Mouse (Mus musculus) kidney, postnatal 0 days (tissue): Measurements from ENCODE around the gene Dennd4b. TPM values are rescaled to one million over a fixed set of nuclear protein-coding genes. Genes with fewer than 3 reads are reported as not detected.

Source experiments
- ATAC-seq: fragments of 200-750 bp; cut with Nextera tagmentation; replicated peaks from 2 replicates; pipeline ENCODE4 v1.8.0; 2017; ENCODE audit warnings: low read depth, moderate number of reproducible peaks, moderate TSS enrichment, moderate library complexity; ENCODE audit not compliant: low FRiP score
- DNase-seq: peaks from one replicate; pipeline ENCODE4 v3.0.0-alpha.2; 2016; ENCODE audit warnings: low spot score
- H3K27ac ChIP-seq: fragments of 300-500 bp; sonication (generic); 2 replicates; pipeline ENCODE4 v1.5.1; 2014; ENCODE audit warnings: mild to moderate bottlenecking
- H3K27me3 ChIP-seq: fragments of 300-500 bp; sonication (generic); 2 replicates; pipeline ENCODE4 v1.6.1; 2014; ENCODE audit warnings: low read length, mixed read lengths; ENCODE audit not compliant: insufficient read depth
- H3K36me3 ChIP-seq: fragments of 300-500 bp; sonication (generic); 2 replicates; pipeline ENCODE4 v1.6.1; 2014; ENCODE audit warnings: low read length, mixed read lengths; ENCODE audit not compliant: insufficient read depth
- H3K4me1 ChIP-seq: fragments of 300-500 bp; sonication (generic); replicated peaks from 2 replicates; pipeline ENCODE4 v1.6.1; 2014; ENCODE audit warnings: antibody characterized with exemption, low read length, mixed read lengths; ENCODE audit not compliant: insufficient read depth
- H3K4me2 ChIP-seq: fragments of 300-500 bp; sonication (generic); 2 replicates; pipeline ENCODE4 v1.6.1; 2014; ENCODE audit warnings: mild to moderate bottlenecking, low read length, moderate library complexity, mixed read lengths
- H3K4me3 ChIP-seq: fragments of 300-500 bp; sonication (generic); replicated peaks from 2 replicates; pipeline ENCODE4 v1.5.1; 2014; ENCODE audit warnings: low read depth, low read length
- H3K9ac ChIP-seq: fragments of 300-500 bp; sonication (generic); 2 replicates; pipeline ENCODE4 v1.6.1; 2014; ENCODE audit warnings: low read depth, low read length
- H3K9me3 ChIP-seq: fragments of 300-500 bp; sonication (generic); replicated peaks from 2 replicates; pipeline ENCODE4 v1.6.1; 2016; ENCODE audit warnings: low read length, inconsistent platforms, mixed read lengths
- CTCF ChIP-seq: IDR thresholded peaks from 2 replicates; pipeline ENCODE4 v1.5.1; 2016; ENCODE audit warnings: antibody characterized with exemption, low read depth, mild to moderate bottlenecking, moderate library complexity
- WGBS: fragments of 180-500 bp; shearing (Covaris S2); extraction: QIAGEN DNeasy Blood & Tissue Kit; methylation state at CpG from one replicate; pipeline ENCODE4 v1.1.7; 2014; 5-methylcytosine and 5-hydroxymethylcytosine counted together
- polyA plus RNA-seq: library from polyadenylated mRNA; unstranded; fragments of >200 nt; fragmentation: Nextera tagmentation; extraction: Ambion mirVana; gene quantifications from 2 replicates; pipeline ENCODE4 v1.2.1, GENCODE M21; 2015

The Dennd4b gene
- polyA plus RNA-seq, 1 experiment from 2014 or later = 2.2 TPM

DNA sequence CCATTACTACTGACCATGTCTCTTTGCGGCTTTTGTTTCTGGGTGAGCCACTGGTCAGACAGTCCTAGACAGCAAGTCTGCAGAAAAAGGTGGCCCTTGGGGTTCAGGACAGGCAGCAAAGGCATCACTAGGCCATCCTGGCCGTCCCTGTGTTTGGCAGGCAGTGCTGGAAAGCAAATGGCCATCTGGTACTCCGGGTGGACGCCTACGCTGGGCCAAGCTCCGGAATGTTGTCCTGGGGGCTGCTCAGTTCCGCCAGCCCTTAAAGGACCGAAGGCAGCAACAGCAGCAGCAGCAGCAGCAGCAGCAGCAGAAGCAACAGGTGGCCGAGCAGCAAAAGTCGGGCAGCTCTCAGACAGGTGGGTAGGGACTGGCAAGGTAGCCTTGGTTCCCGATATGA, 10.3 kb downstream of the Dennd4b start:
- 87% methylated on average over 11 of the region's 11 CpGs for WGBS

DNA sequence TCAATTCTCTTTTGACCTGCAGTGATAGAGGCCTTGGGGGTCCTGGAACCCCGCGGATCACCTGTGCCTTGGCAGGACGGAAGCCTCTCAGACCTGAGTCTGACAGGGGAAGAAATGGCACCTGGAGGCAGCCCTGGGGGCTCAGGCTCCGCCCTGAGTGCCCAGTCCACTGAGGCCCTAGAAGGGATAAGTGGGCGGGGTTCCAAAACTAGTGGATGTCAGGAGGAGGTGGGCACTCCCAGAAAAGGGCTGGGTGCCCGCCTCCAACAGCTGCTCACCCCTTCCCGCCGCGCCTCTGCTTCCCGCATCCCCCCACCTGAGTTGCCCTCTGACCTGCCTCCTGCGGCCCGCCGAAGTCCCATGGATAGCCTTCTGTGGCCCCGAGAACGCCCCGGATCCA, 11.9 kb downstream of the Dennd4b start:
- 52% methylated on average over 16 of the region's 16 CpGs for WGBS
- TF ChIP-seq CTCF = no peak
- Histone ChIP-seq H3K27ac (no peak overlapping the region), H3K4me1 (no peaks in the 10 kb centered on the region), H3K9ac (no peak overlapping the region), H3K9me3 (no peaks in the 10 kb centered on the region), H3K36me3 (peaks cover 37% of the 10 kb centered on the region), H3K4me3 (no peak overlapping the region), H3K4me2 (no peak overlapping the region), H3K27me3 (no peaks in the 10 kb centered on the region)
- DNase-seq (no peak), ATAC-seq (no peak)

More for the DNA sequence above, 10.3 kb downstream of the Dennd4b start:
- DNase-seq = no peak
- Histone ChIP-seq H3K4me1 (no peaks in the 10 kb centered on the region), H3K36me3 (peaks cover 37% of the 10 kb centered on the region), H3K4me3 (no peak overlapping the region), H3K9ac (no peak overlapping the region), H3K27ac (no peak overlapping the region), H3K4me2 (no peak overlapping the region), H3K27me3 (no peaks in the 10 kb centered on the region), H3K9me3 (no peaks in the 10 kb centered on the region)
- TF ChIP-seq CTCF = no peak
- ATAC-seq = no peak

DNA sequence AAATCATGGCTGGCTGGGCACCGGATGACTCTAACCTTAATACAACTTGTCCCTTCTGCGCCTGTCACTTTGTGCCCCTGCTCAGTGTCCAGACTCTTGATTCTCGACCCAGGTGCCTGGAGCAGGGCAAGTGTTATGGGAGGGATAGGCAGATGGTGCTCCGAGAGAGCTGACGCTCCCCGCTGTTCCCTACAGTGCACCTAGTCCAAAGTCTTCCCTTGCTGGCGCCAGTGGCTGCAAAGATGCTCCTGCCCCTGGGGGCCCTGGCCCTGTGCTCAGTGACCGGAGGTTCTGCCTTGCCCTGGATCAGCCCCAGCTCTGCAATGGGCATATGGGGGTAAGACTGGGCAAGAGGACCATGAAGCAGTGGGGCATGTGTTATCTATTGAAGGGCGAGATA, 12.8 kb downstream of the Dennd4b start:
- Histone ChIP-seq H3K9me3 (no peaks in the 10 kb centered on the region), H3K27me3 (no peaks in the 10 kb centered on the region), H3K27ac (no peak overlapping the region), H3K4me2 (no peak overlapping the region), H3K9ac (no peak overlapping the region), H3K36me3 (peaks cover 30% of the 10 kb centered on the region), H3K4me1 (no peaks in the 10 kb centered on the region), H3K4me3 (no peak overlapping the region)
- DNase-seq = no peak
- 91% methylated on average over 9 of the region's 9 CpGs for WGBS
- ATAC-seq = no peak; the same call in 1 of the 2 replicates
- TF ChIP-seq CTCF = no peak

DNA sequence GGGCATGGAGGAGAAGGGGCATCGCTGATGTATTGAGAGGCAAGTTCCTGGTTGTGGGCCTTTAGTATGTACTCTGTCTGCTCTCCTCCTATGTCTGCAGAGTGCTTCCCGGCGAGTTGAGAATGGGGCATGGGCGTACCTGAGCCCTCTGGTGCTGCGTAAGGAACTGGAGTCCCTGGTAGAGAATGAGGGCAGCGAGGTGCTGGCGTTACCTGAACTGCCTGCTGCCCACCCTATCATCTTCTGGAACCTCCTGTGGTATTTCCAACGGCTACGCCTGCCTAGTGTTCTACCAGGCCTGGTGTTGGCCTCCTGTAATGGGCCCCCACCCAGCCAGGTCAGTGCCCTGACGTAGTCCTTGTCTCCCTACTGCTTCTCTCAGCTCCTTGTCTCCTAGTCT, 13.2 kb downstream of the Dennd4b start:
- TF ChIP-seq CTCF = no peak
- ATAC-seq (no peak), DNase-seq (no peak)
- no peaks in the 10 kb centered on the region for H3K9me3 ChIP-seq
- H3K36me3 ChIP-seq = peaks cover 29% of the 10 kb centered on the region
- 96% methylated on average over 10 of the region's 10 CpGs for WGBS
- no peak overlapping the region for H3K4me3 ChIP-seq
- no peak overlapping the region for H3K9ac ChIP-seq
- no peak overlapping the region for H3K27ac ChIP-seq
- H3K4me1 ChIP-seq = no peaks in the 10 kb centered on the region
- H3K4me2 ChIP-seq = no peak overlapping the region
- no peaks in the 10 kb centered on the region for H3K27me3 ChIP-seq

DNA sequence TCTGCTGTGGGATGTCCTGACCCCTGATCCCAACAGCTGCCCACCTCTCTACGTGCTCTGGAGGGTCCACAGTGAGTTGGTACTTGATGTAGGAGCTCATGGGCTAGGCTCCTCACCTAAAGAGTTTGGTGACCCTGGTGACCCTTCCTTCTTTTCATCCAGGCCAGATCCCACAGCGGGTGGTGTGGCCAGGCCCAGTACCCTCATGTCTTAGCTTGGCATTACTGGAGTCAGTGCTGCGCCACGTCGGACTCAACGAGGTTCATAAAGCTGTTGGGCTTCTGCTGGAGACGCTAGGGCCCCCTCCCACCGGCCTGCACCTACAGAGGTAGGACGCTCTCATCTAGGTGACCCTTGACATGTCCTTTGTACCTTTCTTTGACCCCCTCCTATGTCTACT, 14.2 kb downstream of the Dennd4b start:
- no peak for DNase-seq
- no peak for ATAC-seq
- H3K4me3 ChIP-seq = no peak overlapping the region
- peaks cover 23% of the 10 kb centered on the region for H3K36me3 ChIP-seq
- H3K4me2 ChIP-seq = no peak overlapping the region
- H3K9me3 ChIP-seq = no peaks in the 10 kb centered on the region
- no peak overlapping the region for H3K27ac ChIP-seq
- TF ChIP-seq CTCF = no peak
- no peaks in the 10 kb centered on the region for H3K27me3 ChIP-seq
- H3K9ac ChIP-seq = no peak overlapping the region
- H3K4me1 ChIP-seq = no peaks in the 10 kb centered on the region
- 95% methylated on average over 9 of the region's 9 CpGs for WGBS

DNA sequence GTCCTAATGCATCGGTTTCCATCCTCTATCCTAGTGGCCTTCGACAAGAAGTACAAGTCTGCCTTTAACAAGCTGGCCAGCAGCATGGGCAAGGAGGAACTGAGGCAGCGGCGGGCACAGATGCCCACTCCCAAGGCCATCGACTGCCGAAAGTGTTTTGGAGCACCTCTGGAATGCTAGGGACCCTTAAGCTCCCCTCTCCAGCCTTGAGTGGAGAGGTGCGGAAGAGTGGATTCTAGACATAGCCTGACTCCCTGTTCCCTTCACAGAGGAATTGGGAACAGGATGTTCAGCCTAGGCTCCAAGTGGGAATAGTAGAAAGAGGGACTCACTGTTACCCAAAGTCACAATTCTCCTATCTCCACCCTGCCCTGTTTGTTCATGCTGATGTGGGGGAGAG, 14.8 kb downstream of the Dennd4b start:
- no peak for ATAC-seq
- WGBS = 96% methylated on average over 7 of the region's 7 CpGs
- no peak overlapping the region for H3K9ac ChIP-seq
- H3K9me3 ChIP-seq = no peaks in the 10 kb centered on the region
- TF ChIP-seq CTCF = no peak
- DNase-seq = no peak
- no peak overlapping the region for H3K4me2 ChIP-seq
- H3K4me1 ChIP-seq = no peaks in the 10 kb centered on the region
- no peaks in the 10 kb centered on the region for H3K27me3 ChIP-seq
- peaks cover 23% of the 10 kb centered on the region for H3K36me3 ChIP-seq
- H3K4me3 ChIP-seq = no peak overlapping the region
- H3K27ac ChIP-seq = no peak overlapping the region

DNA sequence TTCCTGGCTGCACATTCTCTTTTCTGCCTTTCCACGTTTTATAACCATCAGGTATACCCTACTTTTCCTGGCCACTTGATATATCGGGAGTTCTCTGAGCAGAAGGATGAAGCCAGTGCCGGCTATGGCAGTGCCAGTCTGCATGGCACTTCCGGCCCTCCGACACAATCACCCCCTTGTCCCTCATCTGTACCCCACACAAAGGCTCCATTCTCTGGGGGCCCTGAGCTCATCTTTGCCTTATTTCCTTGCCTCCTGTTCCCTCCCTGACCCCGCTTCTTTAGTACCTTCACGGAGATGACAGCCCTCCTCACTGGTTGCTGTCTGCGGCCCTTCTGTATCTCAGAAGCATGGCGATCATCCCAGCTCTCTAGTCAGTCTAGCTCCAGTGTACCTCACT, 15.7 kb downstream of the Dennd4b start:
- Histone ChIP-seq H3K9me3 (no peaks in the 10 kb centered on the region), H3K36me3 (peaks cover 20% of the 10 kb centered on the region), H3K4me3 (no peak overlapping the region), H3K9ac (no peak overlapping the region), H3K4me1 (no peaks in the 10 kb centered on the region), H3K27ac (no peak overlapping the region), H3K4me2 (no peak overlapping the region), H3K27me3 (no peaks in the 10 kb centered on the region)
- ATAC-seq (no peak), DNase-seq (no peak)
- TF ChIP-seq CTCF = no peak
- WGBS = 93% methylated on average over 9 of the region's 9 CpGs
